In the genomic region with DNA sequence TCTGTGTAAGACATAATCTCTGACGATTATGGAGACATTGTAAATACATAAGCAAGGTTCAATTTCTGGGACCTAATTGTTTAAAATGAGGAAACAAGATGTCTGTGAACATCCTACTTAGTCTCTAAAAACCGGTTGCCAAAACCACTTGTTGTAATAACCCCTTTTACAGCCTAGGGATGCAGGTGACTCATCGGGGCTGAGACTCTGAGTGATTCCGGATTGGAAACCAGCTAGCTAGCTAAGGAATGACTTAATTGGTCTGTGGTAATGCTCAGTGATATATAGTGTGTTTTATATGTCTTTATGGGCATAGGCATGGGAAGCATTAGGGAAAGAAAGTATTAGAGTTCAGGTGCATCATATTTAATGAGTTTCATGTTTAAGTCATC, we compare ENCODE assay signal across 8 mouse cellular contexts. TPM values are rescaled to one million over a fixed set of nuclear protein-coding genes. Genes with fewer than 3 reads are reported as not detected.
DNase-seq lines count a peak whose midpoint lies in the region; TF ChIP-seq lines count a peak whose summit lies in the region.

No protein-coding gene starts in this region.

- H3K9me3 ChIP-seq in hindbrain, embryonic 10.5 days = no peaks in the 10 kb centered on the region

- no peaks in the 10 kb centered on the region for H3K27me3 ChIP-seq in hindbrain, embryonic 10.5 days (ENCODE audit: insufficient read depth, poor library complexity, severe bottlenecking)

- peak overlapping the region; percentile 75 for H3K4me3 ChIP-seq in layer of hippocampus, adult 2 months
- peak overlapping the region; percentile 94 for H3K4me3 ChIP-seq in hindbrain, embryonic 10.5 days
- H3K4me3 ChIP-seq in macrophage (ENCODE audit: inconsistent target) = peak overlapping the region; percentile 62

- H3K36me3 ChIP-seq in hindbrain, embryonic 10.5 days = peaks cover 17% of the 10 kb centered on the region; the same call in 1 of the 2 replicates
- peaks cover 8% of the 10 kb centered on the region; the same call in 1 of the 2 replicates for H3K36me3 ChIP-seq in macrophage (ENCODE audit: inconsistent target)

- TF ChIP-seq CTCF in layer of hippocampus, adult 2 months (conservative IDR thresholded peaks at IDR 0.05) = no peak

- H3K27ac ChIP-seq in layer of hippocampus, adult 2 months = no peak overlapping the region
- no peak overlapping the region for H3K27ac ChIP-seq in hindbrain, embryonic 10.5 days
- peak overlapping the region; percentile 27 for H3K27ac ChIP-seq in macrophage

- DNase-seq in layer of hippocampus, adult 2 months (ENCODE audit: low spot score in 2 of 2) = no peak
- no peak for DNase-seq in layer of hippocampus, postnatal 25 days (ENCODE audit: extremely low spot score in 1 of 2, low spot score in 1 of 2)
- DNase-seq in c-Kit-negative CD71-positive TER-119-positive erythroid progenitor cells, embryonic 14.5 days (ENCODE audit: low read depth, low spot score) = peak; percentile 11
- no peak for DNase-seq in hindbrain, embryonic 10.5 days (ENCODE audit: low spot score)
- DNase-seq in layer of hippocampus, adult 9-11 months = no peak
- no peak for DNase-seq in thymus, postnatal 36 days
- no peak for DNase-seq in cerebellum, postnatal 10 days

- H3K4me1 ChIP-seq in hindbrain, embryonic 10.5 days (replicated peaks) = peaks cover 20% of the 10 kb centered on the region

- H3K79me2 ChIP-seq in macrophage (ENCODE audit: inconsistent target) = peaks cover 62% of the 10 kb centered on the region

- 71% methylated on average over 4 of the region's 4 CpGs for WGBS in hindbrain, embryonic 10.5 days
- 0% methylated on average over 4 of the region's 4 CpGs for WGBS in macrophage (ENCODE audit: missing documents)

RNA-seq across cellular contexts. Expression of gene Prpf39, which starts 1.4 kb away (rescaled TPM):
- total RNA-seq in layer of hippocampus, adult 2 months (2021) = 10 to 100 TPM; 43.4 to 48.7 TPM
- total RNA-seq in layer of hippocampus, postnatal 25 days (2021) = 10 to 100 TPM; 30.8 to 49.2 TPM
- polyA plus RNA-seq in hindbrain, embryonic 10.5 days (2016; fragmentation: Nextera tagmentation; extraction: Ambion mirVana) = 40.2 and 56.0 TPM in 2 replicates
- 100 to 1,000 TPM; 280 to 710 (median 376) TPM for total RNA-seq in macrophage (2018; cell fraction: chromatin; rRNA removed)
- 10 to 100 TPM in 16 of 26 experiments, 1 to 10 TPM in 10; 6.2 to 22.0 (median 11.1) TPM for total RNA-seq in macrophage (2018; cell fraction: cytosol; rRNA removed)
- total RNA-seq in macrophage (2018; cell fraction: nucleus; rRNA removed) = 100 to 1,000 TPM; 120 to 382 (median 220) TPM
- polyA plus RNA-seq in macrophage (2018) = 15.7 to 24.7 TPM (median 24.3 TPM) in 3 replicates

RNA-seq across cellular contexts. Expression of gene Fkbp3, which starts 36.3 kb away (rescaled TPM):
- total RNA-seq in layer of hippocampus, adult 2 months (2021) = 100 to 1,000 TPM; 150 to 156 TPM
- 100 to 1,000 TPM; 147 to 157 TPM for total RNA-seq in layer of hippocampus, postnatal 25 days (2021)
- polyA plus RNA-seq in hindbrain, embryonic 10.5 days (2016; fragmentation: Nextera tagmentation; extraction: Ambion mirVana) = 636 and 712 TPM in 2 replicates
- total RNA-seq in macrophage (2018; cell fraction: chromatin; rRNA removed) = 10 to 100 TPM in 20 of 26 experiments, 1 to 10 TPM in 6; 6.5 to 35.0 (median 16.4) TPM
- total RNA-seq in macrophage (2018; cell fraction: cytosol; rRNA removed) = 10 to 100 TPM; 24.6 to 52.8 (median 38.3) TPM
- 10 to 100 TPM in 22 of 26 experiments, 1 to 10 TPM in 4; 8.1 to 45.3 (median 16.8) TPM for total RNA-seq in macrophage (2018; cell fraction: nucleus; rRNA removed)
- polyA plus RNA-seq in macrophage (2018) = 40.8 to 95.0 TPM (median 60.5 TPM) in 3 replicates

RNA-seq across cellular contexts. Expression of gene Fancm, which starts 37.9 kb away (rescaled TPM):
- total RNA-seq in layer of hippocampus, adult 2 months (2021) = 10 to 100 TPM; 13.5 to 14.1 TPM
- 10 to 100 TPM in 1 of 2 experiments, 1 to 10 TPM in 1; 9.9 to 19.2 TPM for total RNA-seq in layer of hippocampus, postnatal 25 days (2021)
- polyA plus RNA-seq in hindbrain, embryonic 10.5 days (2016; fragmentation: Nextera tagmentation; extraction: Ambion mirVana) = 9.3 and 11.0 TPM in 2 replicates
- total RNA-seq in macrophage (2018; cell fraction: chromatin; rRNA removed) = 10 to 100 TPM; 11.6 to 42.4 (median 21.2) TPM
- total RNA-seq in macrophage (2018; cell fraction: cytosol; rRNA removed) = 1 to 10 TPM; 1.4 to 6.2 (median 2.7) TPM
- 10 to 100 TPM in 15 of 26 experiments, 1 to 10 TPM in 11; 4.1 to 28.9 (median 12.4) TPM for total RNA-seq in macrophage (2018; cell fraction: nucleus; rRNA removed)
- 2.3 to 5.2 TPM (median 5.0 TPM) in 3 replicates for polyA plus RNA-seq in macrophage (2018)
